Mouse (Mus musculus) kidney, embryonic 16.5 days (tissue): ENCODE data around the gene Akap9. TPM values are rescaled to one million over a fixed set of nuclear protein-coding genes. Genes with fewer than 3 reads are reported as not detected.
"Not testable (repeated sequence)": the region's sequence is repeated elsewhere in the genome, so short reads cannot be mapped to it uniquely, and the experiment has no call there.

Experiments used
- ATAC-seq: fragments of 200-750 bp; cut with Nextera tagmentation; 2 replicates; pipeline ENCODE4 v1.8.0; 2017; ENCODE audit warnings: moderate TSS enrichment; ENCODE audit not compliant: low FRiP score, low TSS enrichment
- H3K27ac ChIP-seq: fragments of 300-500 bp; sonication (generic); 2 replicates; pipeline ENCODE4 v1.5.1; 2014; ENCODE audit warnings: low read length
- H3K27me3 ChIP-seq: fragments of 300-500 bp; sonication (generic); 2 replicates; pipeline ENCODE4 v1.6.1; 2014; ENCODE audit warnings: low read length, control low read depth, mixed read lengths; ENCODE audit not compliant: insufficient read depth
- H3K36me3 ChIP-seq: fragments of 300-500 bp; sonication (generic); 2 replicates; pipeline ENCODE4 v1.6.1; 2014; ENCODE audit warnings: low read length, control low read depth, mixed read lengths; ENCODE audit not compliant: insufficient read depth
- H3K4me1 ChIP-seq: fragments of 300-500 bp; sonication (generic); 2 replicates; pipeline ENCODE4 v1.6.1; 2014; ENCODE audit warnings: low read length, control low read depth, mixed read lengths; ENCODE audit not compliant: insufficient read depth
- H3K4me2 ChIP-seq: fragments of 300-500 bp; sonication (generic); replicated peaks from 2 replicates; pipeline ENCODE4 v1.6.1; 2014; ENCODE audit warnings: low read depth, low read length
- H3K4me3 ChIP-seq: fragments of 300-500 bp; sonication (generic); 2 replicates; pipeline ENCODE4 v1.5.1; 2014; ENCODE audit warnings: mild to moderate bottlenecking, low read length
- H3K9ac ChIP-seq: fragments of 300-500 bp; sonication (generic); replicated peaks from 2 replicates; pipeline ENCODE4 v1.6.1; 2014; ENCODE audit warnings: low read length
- H3K9me3 ChIP-seq: fragments of 300-500 bp; sonication (generic); 2 replicates; pipeline ENCODE4 v1.6.1; 2016; ENCODE audit warnings: low read length, control low read depth
- WGBS: fragments of 180-500 bp; shearing (Covaris S2); extraction: QIAGEN DNeasy Blood & Tissue Kit; methylation state at CpG from one replicate; pipeline ENCODE4 v1.1.7; 2014; 5-methylcytosine and 5-hydroxymethylcytosine counted together
- polyA plus RNA-seq: library from polyadenylated mRNA; unstranded; fragments of >200 nt; fragmentation: Nextera tagmentation; extraction: Ambion mirVana; gene quantifications from 2 replicates; pipeline ENCODE4 v1.2.1, GENCODE M21; 2015

Gene Akap9
- polyA plus RNA-seq, 1 experiment from 2014 or later = 113 TPM

DNA sequence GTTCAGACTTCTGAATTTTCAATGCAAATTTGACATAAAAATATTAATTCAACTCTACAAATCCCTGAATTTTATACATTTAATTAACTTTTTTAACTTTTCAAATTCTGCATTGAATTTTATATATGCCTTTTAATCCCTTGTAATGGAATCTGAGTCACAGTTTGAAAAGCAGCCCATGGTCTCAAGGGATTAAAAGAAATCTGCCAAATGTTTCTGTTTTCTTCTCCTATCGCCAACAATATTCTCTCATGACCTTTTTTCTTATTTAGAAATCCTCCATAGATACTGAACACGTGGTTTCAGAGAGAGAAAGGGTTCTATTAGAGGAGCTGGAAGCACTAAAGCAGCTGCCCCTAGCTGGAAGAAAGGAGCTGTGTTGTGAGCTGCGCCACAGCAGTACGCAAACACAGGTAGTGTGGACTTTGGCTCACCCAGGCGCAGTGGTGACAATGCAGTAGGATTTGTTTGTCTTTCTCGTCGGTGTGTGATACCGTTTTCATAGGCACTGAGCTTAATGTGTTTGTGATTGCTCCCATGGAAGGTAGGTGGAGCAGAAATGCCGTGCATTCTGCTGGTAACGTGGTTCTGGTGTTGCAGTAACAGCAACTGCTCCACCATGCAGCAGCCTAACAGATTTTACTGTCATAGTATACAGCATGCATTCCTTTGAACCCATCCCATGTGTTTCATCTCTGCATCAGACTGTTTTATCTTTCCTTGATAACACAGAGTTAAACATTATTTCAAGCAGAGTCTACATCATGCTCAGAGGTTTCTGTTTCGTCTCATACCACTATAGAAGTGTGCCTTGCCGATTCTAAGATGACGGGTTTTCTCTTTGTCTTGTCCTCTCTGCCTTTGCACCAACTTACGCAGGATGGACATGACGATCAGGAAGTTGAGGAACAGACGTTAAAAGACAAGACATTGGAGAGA is 76.9 kb downstream of the Akap9 start:
- WGBS = 85% methylated on average over 16 of the region's 16 CpGs
- no peak overlapping the region for H3K4me2 ChIP-seq
- no peak overlapping the region for H3K9ac ChIP-seq
- ATAC-seq = no peak
- no peaks in the 10 kb centered on the region for H3K27me3 ChIP-seq
- no peak overlapping the region for H3K27ac ChIP-seq
- no peaks in the 10 kb centered on the region for H3K4me1 ChIP-seq
- H3K9me3 ChIP-seq = no peaks in the 10 kb centered on the region
- H3K36me3 ChIP-seq = peaks cover 27% of the 10 kb centered on the region
- no peak overlapping the region for H3K4me3 ChIP-seq

- H3K9me3 ChIP-seq = no peaks in the 10 kb centered on the region
- no peak overlapping the region for H3K4me3 ChIP-seq
- WGBS = 87% methylated on average over 3 of the region's 3 CpGs
- H3K9ac ChIP-seq = no peak overlapping the region
- peaks cover 29% of the 10 kb centered on the region for H3K36me3 ChIP-seq
- no peak overlapping the region for H3K27ac ChIP-seq
- no peaks in the 10 kb centered on the region for H3K4me1 ChIP-seq
- H3K4me2 ChIP-seq = no peak overlapping the region
- H3K27me3 ChIP-seq = no peaks in the 10 kb centered on the region
- no peak for ATAC-seq
These were observed 78.8 kb downstream of the Akap9 start for GRCm38 (mm10) chr5:4006606-4007005.

- Histone ChIP-seq H3K27ac (no peak overlapping the region), H3K9me3 (no peaks in the 10 kb centered on the region), H3K4me2 (no peak overlapping the region), H3K4me1 (no peaks in the 10 kb centered on the region), H3K9ac (no peak overlapping the region), H3K4me3 (no peak overlapping the region), H3K27me3 (no peaks in the 10 kb centered on the region), H3K36me3 (peaks cover 34% of the 10 kb centered on the region)
- WGBS = 92% methylated on average over 10 of the region's 10 CpGs
- ATAC-seq = no peak
These were observed 80.4 kb downstream of the Akap9 start for GRCm38 (mm10) chr5:4008266-4008665.

DNA sequence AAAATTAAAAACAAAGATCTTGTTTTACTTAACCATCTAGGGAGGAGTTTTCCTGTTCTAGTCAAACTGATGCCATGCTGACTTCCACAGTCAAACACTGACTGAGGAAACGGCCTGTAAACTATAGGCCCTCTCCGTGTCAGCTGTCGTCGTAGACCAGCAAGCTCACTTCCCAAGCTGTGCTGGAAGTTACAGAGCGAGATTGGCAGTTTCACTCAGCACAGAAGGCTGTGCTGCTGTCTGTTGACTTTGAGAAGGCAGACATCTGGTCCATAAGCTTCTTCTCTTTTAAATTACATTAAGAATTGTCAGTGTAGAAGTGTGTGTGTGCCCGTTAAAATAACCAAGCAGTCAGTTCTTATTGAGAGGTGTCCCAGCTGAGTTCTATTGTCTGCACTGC is 81.7 kb downstream of the Akap9 start:
- H3K4me3 ChIP-seq = no peak overlapping the region
- no peaks in the 10 kb centered on the region for H3K27me3 ChIP-seq
- no peaks in the 10 kb centered on the region for H3K9me3 ChIP-seq
- H3K4me1 ChIP-seq = no peaks in the 10 kb centered on the region
- no peak overlapping the region for H3K9ac ChIP-seq
- ATAC-seq = no peak
- no peak overlapping the region for H3K27ac ChIP-seq
- H3K4me2 ChIP-seq = no peak overlapping the region
- H3K36me3 ChIP-seq = peaks cover 36% of the 10 kb centered on the region
- WGBS = 79% methylated on average over 6 of the region's 6 CpGs

GRCm38 (mm10) chr5:4017646-4018045 is 89.8 kb downstream of the Akap9 start:
- H3K9ac ChIP-seq, H3K4me1 ChIP-seq, ATAC-seq, H3K4me3 ChIP-seq, H3K27ac ChIP-seq, H3K4me2 ChIP-seq, H3K9me3 ChIP-seq, H3K27me3 ChIP-seq: not testable (repeated sequence)
- WGBS = 79% methylated on average over 1 of the region's 1 CpGs
- peaks cover 25% of the 10 kb centered on the region for H3K36me3 ChIP-seq

DNA sequence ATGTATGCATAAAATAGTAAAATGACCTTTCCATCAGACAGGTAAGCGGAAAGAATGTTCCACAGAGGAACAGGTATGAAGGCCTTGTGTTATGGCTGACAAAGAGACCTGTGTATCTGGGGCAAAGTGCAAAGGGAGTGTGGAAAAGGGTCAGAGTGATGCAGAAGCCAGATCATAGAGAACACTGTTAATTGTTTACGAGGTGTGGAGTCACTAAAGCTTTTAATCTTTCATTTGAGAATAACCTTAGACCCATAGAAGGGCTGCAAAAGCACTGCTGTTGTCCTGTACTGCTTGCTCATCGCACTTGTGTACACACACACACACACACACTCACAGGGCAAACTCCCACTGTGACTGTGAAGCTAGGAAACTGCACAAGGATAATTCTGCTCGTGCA is 91.5 kb downstream of the Akap9 start:
- Histone ChIP-seq H3K4me1 (peaks cover 8% of the 10 kb centered on the region), H3K4me2 (no peak overlapping the region), H3K27me3 (no peaks in the 10 kb centered on the region), H3K36me3 (peaks cover 12% of the 10 kb centered on the region), H3K9ac (no peak overlapping the region), H3K27ac (no peak overlapping the region), H3K9me3 (no peaks in the 10 kb centered on the region), H3K4me3 (no peak overlapping the region)
- peak; percentile 40; the same call in 1 of the 2 replicates for ATAC-seq
- 89% methylated on average over 4 of the region's 4 CpGs for WGBS

- WGBS = 76% methylated on average over 1 of the region's 1 CpGs
- Histone ChIP-seq H3K27ac (no peak overlapping the region), H3K36me3 (peaks cover 12% of the 10 kb centered on the region), H3K4me1 (peaks cover 11% of the 10 kb centered on the region), H3K4me3 (no peak overlapping the region), H3K4me2 (no peak overlapping the region), H3K9me3 (no peaks in the 10 kb centered on the region), H3K27me3 (no peaks in the 10 kb centered on the region), H3K9ac (no peak overlapping the region)
- ATAC-seq = no peak
These were observed 92.2 kb downstream of the Akap9 start for GRCm38 (mm10) chr5:4020018-4020417.

DNA sequence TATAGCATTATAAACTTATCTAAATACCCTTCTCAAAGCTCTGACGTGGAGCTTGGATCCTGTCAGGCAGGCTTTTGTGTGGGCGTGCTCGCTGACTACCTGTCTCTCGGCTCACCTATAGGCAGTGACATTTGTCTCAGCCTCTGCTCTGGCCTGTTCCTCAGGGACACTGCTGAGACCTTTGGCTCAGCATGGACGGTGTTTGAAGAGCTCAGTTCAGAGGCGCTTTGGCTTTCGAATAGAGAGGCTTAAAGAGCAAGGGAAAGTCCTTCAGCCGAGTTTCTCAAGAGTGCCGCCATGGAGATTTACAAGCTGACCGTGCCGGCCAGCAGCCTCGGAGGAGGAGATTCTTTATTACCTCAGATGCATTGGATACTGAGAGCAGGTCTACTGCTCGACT is 95.3 kb downstream of the Akap9 start:
- 26% methylated on average over 13 of the region's 13 CpGs for WGBS
- ATAC-seq = peak; percentile 70; the same call in 1 of the 2 replicates
- Histone ChIP-seq H3K4me2 (peak overlapping the region; percentile 35), H3K9ac (0 out of 2 replicates have a peak overlapping the region, but pooled peaks have one; percentile 22), H3K4me3 (no peak overlapping the region), H3K4me1 (peaks cover 11% of the 10 kb centered on the region), H3K27me3 (no peaks in the 10 kb centered on the region), H3K36me3 (peaks cover 8% of the 10 kb centered on the region), H3K27ac (peak overlapping the region; percentile 63), H3K9me3 (no peaks in the 10 kb centered on the region)

- peak overlapping the region; percentile 4 for H3K4me3 ChIP-seq
- peak overlapping the region; percentile 23 for H3K4me2 ChIP-seq
- peaks cover 8% of the 10 kb centered on the region for H3K36me3 ChIP-seq
- peak; percentile 86 for ATAC-seq
- H3K27me3 ChIP-seq = no peaks in the 10 kb centered on the region
- peak overlapping the region; percentile 67 for H3K27ac ChIP-seq
- 32% methylated on average over 16 of the region's 16 CpGs for WGBS
- no peaks in the 10 kb centered on the region for H3K9me3 ChIP-seq
- peaks cover 11% of the 10 kb centered on the region for H3K4me1 ChIP-seq
- no peak overlapping the region for H3K9ac ChIP-seq
These were observed 96.2 kb downstream of the Akap9 start for GRCm38 (mm10) chr5:4023742-4024681.
